Comparison of ENCODE assay signal across 29 mouse cellular contexts in genomic region chr16:12731588-12731987, GRCm38 (mm10).
"Had no signal": no experiment of that assay in that cellular context is flagged by ENCODE, and none has a peak within 500 bp of the region (broad histone marks: within the 10 kb centered on the region; RNA-seq: fewer than 3 reads in every experiment).

No protein-coding gene starts in this region.

- H3K36me3 ChIP-seq: limb, embryonic 10.5 days; limb, embryonic 12.5 days; limb, embryonic 13.5 days; limb, embryonic 15.5 days; liver, embryonic 12.5 days; liver, embryonic 13.5 days; liver, embryonic 15.5 days; lung, embryonic 15.5 days; midbrain, embryonic 10.5 days; midbrain, embryonic 12.5 days; midbrain, embryonic 13.5 days; midbrain, embryonic 15.5 days; neural tube, embryonic 12.5 days; neural tube, embryonic 13.5 days had no signal

- H3K9ac ChIP-seq: limb, embryonic 12.5 days; limb, embryonic 13.5 days; limb, embryonic 15.5 days; liver, embryonic 12.5 days; liver, embryonic 13.5 days; liver, embryonic 14.5 days; liver, embryonic 15.5 days; liver, postnatal 0 days; lung, embryonic 15.5 days; midbrain, embryonic 12.5 days; midbrain, embryonic 13.5 days; midbrain, embryonic 15.5 days; neural tube, embryonic 12.5 days; neural tube, embryonic 13.5 days had no signal

- H3K9me3 ChIP-seq: limb, embryonic 10.5 days; limb, embryonic 12.5 days; limb, embryonic 13.5 days; limb, embryonic 15.5 days; liver, embryonic 12.5 days; liver, embryonic 13.5 days; liver, embryonic 15.5 days; lung, embryonic 15.5 days; megakaryocyte, embryonic 14.5 days; midbrain, embryonic 10.5 days; midbrain, embryonic 12.5 days; midbrain, embryonic 13.5 days; midbrain, embryonic 15.5 days; neural tube, embryonic 12.5 days had no signal

- H3K4me2 ChIP-seq: limb, embryonic 12.5 days; limb, embryonic 13.5 days; limb, embryonic 15.5 days; liver, embryonic 11.5 days; liver, embryonic 12.5 days; liver, embryonic 13.5 days; liver, embryonic 15.5 days; lung, embryonic 15.5 days; midbrain, embryonic 11.5 days; midbrain, embryonic 12.5 days; midbrain, embryonic 13.5 days; midbrain, embryonic 15.5 days; neural tube, embryonic 12.5 days; neural tube, embryonic 13.5 days had no signal

- H3K27ac ChIP-seq: left cerebral cortex, adult 2 months; limb, embryonic 10.5 days; limb, embryonic 12.5 days; limb, embryonic 13.5 days; limb, embryonic 15.5 days; liver, embryonic 12.5 days; liver, embryonic 13.5 days; liver, embryonic 14.5 days; liver, embryonic 15.5 days; lung, embryonic 15.5 days; macrophage; midbrain, embryonic 10.5 days; midbrain, embryonic 12.5 days; midbrain, embryonic 13.5 days; midbrain, embryonic 15.5 days; neural tube, embryonic 12.5 days; neural tube, embryonic 13.5 days had no signal

- DNase-seq: left cerebral cortex, postnatal 4 days; liver; liver, embryonic 13.5 days; liver, postnatal 0 days; lung, adult 18-20 months; lung, postnatal 10 days; lung, postnatal 14 days; midbrain, embryonic 14.5 days had no signal

- H3K27me3 ChIP-seq: limb, embryonic 12.5 days; limb, embryonic 13.5 days; limb, embryonic 15.5 days; liver, embryonic 12.5 days; liver, embryonic 13.5 days; liver, embryonic 15.5 days; lung, embryonic 15.5 days; megakaryocyte, embryonic 14.5 days; midbrain, embryonic 12.5 days; midbrain, embryonic 13.5 days; midbrain, embryonic 15.5 days; neural tube, embryonic 12.5 days; neural tube, embryonic 13.5 days had no signal

- H3K4me1 ChIP-seq: limb, embryonic 10.5 days; limb, embryonic 12.5 days; limb, embryonic 13.5 days; limb, embryonic 15.5 days; liver, embryonic 12.5 days; liver, embryonic 13.5 days; liver, embryonic 15.5 days; lung, embryonic 15.5 days; megakaryocyte, embryonic 14.5 days; midbrain, embryonic 10.5 days; midbrain, embryonic 12.5 days; midbrain, embryonic 13.5 days; midbrain, embryonic 15.5 days; neural tube, embryonic 12.5 days; neural tube, embryonic 13.5 days had no signal

- H3K4me3 ChIP-seq: left cerebral cortex, adult 2 months; limb, embryonic 10.5 days; limb, embryonic 12.5 days; limb, embryonic 13.5 days; limb, embryonic 15.5 days; liver, embryonic 12.5 days; liver, embryonic 13.5 days; liver, embryonic 15.5 days; lung, embryonic 15.5 days; megakaryocyte, embryonic 14.5 days; midbrain, embryonic 10.5 days; midbrain, embryonic 12.5 days; midbrain, embryonic 13.5 days; midbrain, embryonic 15.5 days; myocyte; neural tube, embryonic 12.5 days; neural tube, embryonic 13.5 days had no signal

- ATAC-seq: liver, embryonic 12.5 days; liver, postnatal 0 days; midbrain, embryonic 13.5 days; midbrain, embryonic 15.5 days; midbrain, embryonic 16.5 days had no signal
